Mouse (Mus musculus) megakaryocyte, adult 5-6 weeks (primary cell): Measurements from ENCODE around the gene Cyp4a12b. TPM values are rescaled to one million over a fixed set of nuclear protein-coding genes. Genes with fewer than 3 reads are reported as not detected.
"Not testable (repeated sequence)": the region's sequence is repeated elsewhere in the genome, so short reads cannot be mapped to it uniquely, and the experiment has no call there.

Experiments
- ATAC-seq: 2 replicates; pipeline ENCODE4 v1.8.0; 2016; ENCODE audit warnings: mild to moderate bottlenecking, inconsistent platforms; ENCODE audit not compliant: poor library complexity, severe bottlenecking
- total RNA-seq, 2 experiments: library from RNA; stranded (forward) in 1 of 2; stranded (reverse) in 1 of 2; fragments of 153-499, 151-499 nt in 1 of 2; fragments of 221-1000, 200-1000 nt in 1 of 2; gene quantifications; 2 replicates each; pipeline versions ENCODE4 v1.2.3 to v1.2.4; 2015 to 2017

The Cyp4a12b gene
- not detected in 2 replicates for total RNA-seq (2015)
- total RNA-seq (2017), result not detected in 2 replicates

- not testable (repeated sequence) for ATAC-seq
Observed at GRCm38 (mm10) chr4:115411324-115411723, at the start of gene Cyp4a12b. Gene Cyp4a12b (plus strand): TSS chr4:115411624.

DNA sequence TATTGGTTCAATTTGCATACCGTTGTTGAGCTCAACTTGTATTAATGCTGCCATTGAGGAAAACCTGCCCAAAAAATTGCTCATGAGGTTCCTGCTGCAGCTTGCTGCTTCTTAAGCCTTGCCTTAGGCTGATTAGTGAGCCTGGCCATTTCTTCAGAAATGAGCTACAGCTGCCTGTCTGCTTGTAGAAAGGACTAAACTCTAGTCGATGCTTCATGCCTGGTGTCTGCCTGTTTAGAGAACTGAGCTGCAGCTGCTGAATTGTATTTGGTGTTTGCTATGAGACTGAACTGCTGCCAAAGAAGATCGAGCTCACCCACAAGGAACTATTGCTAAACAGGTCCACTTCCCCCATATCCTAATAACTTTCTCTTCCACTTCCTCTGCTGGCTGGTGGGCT, 45.8 kb upstream of the Cyp4a12b start:
- ATAC-seq, result peak; percentile 79

- ATAC-seq, result peak; percentile 59
Observed at GRCm38 (mm10) chr4:115368067-115368466, 43.4 kb upstream of the Cyp4a12b start.

DNA sequence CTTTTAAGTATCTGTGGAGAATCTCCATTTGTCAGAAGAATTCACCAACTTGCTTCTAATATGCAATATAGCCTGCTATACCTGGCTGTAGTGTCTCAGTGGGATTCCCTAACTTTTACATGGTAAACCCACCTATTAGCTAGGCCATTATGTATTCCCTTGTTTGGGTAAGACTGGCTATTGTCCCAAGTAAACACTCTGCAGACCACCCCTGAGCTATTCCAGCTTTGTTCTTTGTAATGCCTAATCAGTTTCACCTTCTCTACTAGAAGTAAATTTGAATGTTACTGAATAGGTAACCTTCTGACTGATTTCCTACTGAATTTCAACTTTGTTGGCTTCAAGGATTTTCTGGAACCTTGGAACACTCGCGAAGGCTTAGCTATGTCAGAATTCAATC, 15.2 kb upstream of the Cyp4a12b start:
- not testable (repeated sequence) for ATAC-seq

- ATAC-seq, result peak; percentile 62
Observed at GRCm38 (mm10) chr4:115396950-115397349, 14.5 kb upstream of the Cyp4a12b start.

DNA sequence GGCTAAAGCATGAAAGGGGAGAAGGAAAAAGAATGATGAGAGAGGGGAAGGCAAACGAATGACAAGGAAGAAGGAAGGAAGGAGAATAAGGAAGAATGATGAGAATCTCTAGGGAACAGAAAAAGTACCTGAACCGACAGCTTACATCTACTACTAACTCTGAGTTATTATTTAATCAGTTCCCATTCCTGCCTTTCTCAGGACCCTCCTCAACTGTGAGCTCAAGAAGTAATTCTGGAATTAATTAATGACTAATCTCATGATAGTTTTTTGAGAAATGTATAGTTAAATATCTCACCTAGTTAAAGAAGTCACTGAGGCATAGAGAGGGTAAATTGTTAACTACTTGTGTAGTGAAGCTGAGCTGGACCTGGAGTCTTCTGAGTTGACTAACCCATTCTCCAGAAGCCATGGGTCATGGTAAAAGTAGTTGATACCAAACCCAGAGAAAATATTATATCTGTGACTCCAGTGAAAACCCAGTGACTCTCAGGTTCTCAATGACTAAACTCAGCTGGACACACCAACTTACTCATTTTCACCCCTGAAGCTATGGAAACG, 39.2 kb downstream of the Cyp4a12b start:
- no peak for ATAC-seq

DNA sequence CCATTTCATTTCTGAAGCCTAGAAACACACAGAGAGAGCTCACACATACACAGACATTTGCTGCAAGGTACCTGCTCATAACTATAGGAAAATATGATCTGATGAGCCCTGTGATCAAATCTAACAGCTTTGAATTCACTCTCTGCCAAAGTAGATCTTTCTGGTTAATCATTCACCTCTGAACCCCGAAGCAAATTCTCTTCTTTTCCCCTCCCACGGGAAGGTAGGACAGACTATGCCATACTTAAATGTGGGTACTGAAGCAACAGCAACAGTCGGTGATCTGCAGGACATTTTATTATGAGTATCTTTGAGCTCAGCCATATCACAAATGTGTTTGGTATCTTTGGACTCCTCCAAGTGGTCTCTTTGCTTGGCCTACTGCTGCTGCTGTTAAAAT, 40.9 kb downstream of the Cyp4a12b start, which contains the start of gene Cyp4a30b:
Gene Cyp4a30b, plus strand, starts transcription at position 301 of the 400 bp plus-strand sequence.
- no peak for ATAC-seq

- peak; percentile 63 for ATAC-seq
Observed at GRCm38 (mm10) chr4:115473585-115473984, 62.2 kb downstream of the Cyp4a12b start.

GRCm38 (mm10) chr4:115476051-115476450, 64.6 kb downstream of the Cyp4a12b start:
- ATAC-seq, result peak; percentile 56

- ATAC-seq, result 0 out of 2 replicates have a peak, but pooled peaks have one; percentile 21
Observed at GRCm38 (mm10) chr4:115481006-115481652, 69.7 kb downstream of the Cyp4a12b start.

Other genes with a start within 250 kb of the Cyp4a12b start
- not detected in 2 replicates for gene Cyp4a29, start 169.5 kb upstream of the Cyp4a12b start, total RNA-seq (2015)
- not detected in 2 replicates for gene Cyp4a29, start 169.5 kb upstream of the Cyp4a12b start, total RNA-seq (2017)
- gene Cyp4a12a, start 112.6 kb upstream of the Cyp4a12b start, total RNA-seq (2015), result not detected in 2 replicates
- not detected in 2 replicates for gene Cyp4a12a, start 112.6 kb upstream of the Cyp4a12b start, total RNA-seq (2017)
- gene Cyp4a30b, start 41.0 kb downstream of the Cyp4a12b start, total RNA-seq (2015), result not detected in 2 replicates
- gene Cyp4a30b, start 41.0 kb downstream of the Cyp4a12b start, total RNA-seq (2017), result not detected in 2 replicates
- not detected in 2 replicates for gene Cyp4a14, start 84.5 kb downstream of the Cyp4a12b start, total RNA-seq (2015)
- gene Cyp4a14, start 84.5 kb downstream of the Cyp4a12b start, total RNA-seq (2017), result not detected in 2 replicates
- gene Cyp4a10, start 106.6 kb downstream of the Cyp4a12b start, total RNA-seq (2015), result not detected in 2 replicates
- not detected in 2 replicates for gene Cyp4a10, start 106.6 kb downstream of the Cyp4a12b start, total RNA-seq (2017)
- not detected in 2 replicates for gene Cyp4a31, start 152.0 kb downstream of the Cyp4a12b start, total RNA-seq (2015)
- not detected in 2 replicates for gene Cyp4a31, start 152.0 kb downstream of the Cyp4a12b start, total RNA-seq (2017)
- gene Cyp4a32, start 189.3 kb downstream of the Cyp4a12b start, total RNA-seq (2015), result not detected in 2 replicates
- gene Cyp4a32, start 189.3 kb downstream of the Cyp4a12b start, total RNA-seq (2017), result not detected in 2 replicates
- not detected in 2 replicates for gene Cyp4b1, start 236.1 kb downstream of the Cyp4a12b start, total RNA-seq (2015)
- gene Cyp4b1, start 236.1 kb downstream of the Cyp4a12b start, total RNA-seq (2017), result not detected in 2 replicates